Mouse (Mus musculus): ENCODE results near the gene Usp7.

DNA sequence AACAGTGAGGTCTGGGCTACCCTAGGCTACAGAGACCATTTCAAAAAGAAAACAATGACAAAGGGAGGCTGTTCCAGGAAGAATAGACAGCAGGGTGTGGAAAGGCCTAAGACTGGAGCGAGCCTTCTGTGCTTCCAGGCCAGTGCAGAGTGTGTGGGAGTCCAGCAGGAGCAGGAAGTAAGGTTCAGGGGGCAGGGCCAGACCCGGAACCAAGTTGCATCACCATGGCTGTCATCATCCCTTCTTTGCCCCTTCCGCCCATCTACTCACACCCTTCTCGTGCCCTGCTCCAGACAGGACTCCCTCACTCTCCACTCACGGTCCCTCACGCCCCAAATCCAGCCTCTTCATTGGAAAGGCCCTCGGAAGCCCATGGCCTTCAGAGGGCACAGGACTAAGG is 124.8 kb downstream of the Usp7 start:
- TF ChIP-seq TAL1 (IDR thresholded peaks at IDR 0.05; ENCODE audit: low read length) (no peak), GATA1 (IDR thresholded peaks at IDR 0.05; ENCODE audit: low read length) (no peak)
